Mouse (Mus musculus) lung, embryonic 16.5 days (tissue): ENCODE measurements around the gene Ghrh. TPM values are rescaled to one million over a fixed set of nuclear protein-coding genes. Genes with fewer than 3 reads are reported as not detected.

Experiments
- ATAC-seq: fragments of 200-750 bp; cut with Nextera tagmentation; 2 replicates; pipeline ENCODE4 v1.8.0; 2017; ENCODE audit warnings: low read depth, mild to moderate bottlenecking, moderate library complexity
- H3K27ac ChIP-seq: fragments of 300-500 bp; sonication (generic); 2 replicates; pipeline ENCODE4 v1.5.1; 2014; ENCODE audit warnings: mild to moderate bottlenecking, control low read depth, low read length
- H3K27me3 ChIP-seq: fragments of 300-500 bp; sonication (generic); 2 replicates; pipeline ENCODE4 v1.6.1; 2014; ENCODE audit warnings: low read depth, low read length, mixed read lengths; ENCODE audit not compliant: control insufficient read depth, insufficient read depth
- H3K36me3 ChIP-seq: fragments of 300-500 bp; sonication (generic); 2 replicates; pipeline ENCODE4 v1.6.1; 2014; ENCODE audit warnings: low read length; ENCODE audit not compliant: control insufficient read depth, insufficient read depth
- H3K4me1 ChIP-seq: fragments of 300-500 bp; sonication (generic); replicated peaks from 2 replicates; pipeline ENCODE4 v1.6.1; 2014; ENCODE audit warnings: low read length, mixed read lengths; ENCODE audit not compliant: control insufficient read depth, insufficient read depth
- H3K4me2 ChIP-seq: fragments of 300-500 bp; sonication (generic); 2 replicates; pipeline ENCODE4 v1.6.1; 2014; ENCODE audit warnings: low read depth, low read length, control low read depth
- H3K4me3 ChIP-seq: fragments of 300-500 bp; sonication (generic); 2 replicates; pipeline ENCODE4 v1.5.1; 2014; ENCODE audit warnings: mild to moderate bottlenecking, low read length, control low read depth
- H3K9ac ChIP-seq: fragments of 300-500 bp; sonication (generic); 2 replicates; pipeline ENCODE4 v1.6.1; 2014; ENCODE audit warnings: low read length, control low read depth
- H3K9me3 ChIP-seq: fragments of 300-500 bp; sonication (generic); 2 replicates; pipeline ENCODE4 v1.6.1; 2016; ENCODE audit warnings: low read length; ENCODE audit not compliant: control insufficient read depth
- WGBS: fragments of 180-500 bp; shearing (Covaris S2); extraction: QIAGEN DNeasy Blood & Tissue Kit; methylation state at CpG from one replicate; pipeline ENCODE4 v1.1.7; 2014; 5-methylcytosine and 5-hydroxymethylcytosine counted together
- polyA plus RNA-seq: library from polyadenylated mRNA; unstranded; fragments of >200 nt; fragmentation: Nextera tagmentation; extraction: Ambion mirVana; gene quantifications from 2 replicates; pipeline ENCODE4 v1.2.1, GENCODE M21; 2015

Ghrh gene
- polyA plus RNA-seq, 1 experiment from 2014 or later: not detected

DNA sequence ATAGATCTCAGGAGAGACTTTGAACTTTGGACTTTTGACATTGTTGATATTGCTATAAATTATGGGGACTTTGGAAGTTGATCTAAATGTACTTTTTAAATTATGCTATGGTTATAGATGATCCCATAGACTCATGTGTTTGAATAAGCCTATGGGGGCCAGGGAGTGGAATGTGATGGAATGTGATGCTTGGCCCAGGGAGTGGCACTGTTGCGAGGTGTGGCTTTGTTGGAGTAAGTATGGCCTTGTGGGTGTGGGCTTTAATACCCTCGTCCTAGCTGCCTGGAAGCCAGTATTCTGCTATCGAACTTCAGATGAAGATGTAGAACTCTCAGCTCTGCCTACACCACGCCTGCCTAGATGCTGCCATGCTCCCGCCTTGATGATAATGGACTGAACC lies 12.7 kb upstream of the Ghrh start:
- Histone ChIP-seq H3K27ac (no peak overlapping the region), H3K4me1 (no peaks in the 10 kb centered on the region), H3K4me2 (no peak overlapping the region), H3K36me3 (no peaks in the 10 kb centered on the region), H3K4me3 (no peak overlapping the region), H3K9me3 (no peaks in the 10 kb centered on the region), H3K27me3 (no peaks in the 10 kb centered on the region), H3K9ac (no peak overlapping the region)
- no peak for ATAC-seq
- WGBS: 66% methylated on average over 5 of the region's 5 CpGs

GRCm38 (mm10) chr2:157354106-157354505 lies 6.8 kb upstream of the Ghrh start:
- ATAC-seq: no peak
- Histone ChIP-seq H3K4me1 (peaks cover 4% of the 10 kb centered on the region; the same call in 1 of the 2 replicates), H3K9ac (no peak overlapping the region), H3K27ac (no peak overlapping the region), H3K4me2 (no peak overlapping the region), H3K27me3 (no peaks in the 10 kb centered on the region), H3K36me3 (no peaks in the 10 kb centered on the region), H3K4me3 (no peak overlapping the region), H3K9me3 (no peaks in the 10 kb centered on the region)
- 62% methylated on average over 3 of the region's 3 CpGs for WGBS

- H3K4me2 ChIP-seq: no peak overlapping the region
- no peaks in the 10 kb centered on the region for H3K9me3 ChIP-seq
- H3K27ac ChIP-seq: no peak overlapping the region
- no peak overlapping the region for H3K4me3 ChIP-seq
- H3K27me3 ChIP-seq: no peaks in the 10 kb centered on the region
- peaks cover 4% of the 10 kb centered on the region; the same call in 1 of the 2 replicates for H3K4me1 ChIP-seq
- H3K36me3 ChIP-seq: no peaks in the 10 kb centered on the region
- H3K9ac ChIP-seq: no peak overlapping the region
- ATAC-seq: no peak
- WGBS: 79% methylated on average over 4 of the region's 4 CpGs
These were observed 5.9 kb upstream of the Ghrh start for GRCm38 (mm10) chr2:157353183-157353582.

GRCm38 (mm10) chr2:157349121-157349778 lies 1.9 kb upstream of the Ghrh start:
- ATAC-seq: no peak
- no peaks in the 10 kb centered on the region for H3K27me3 ChIP-seq
- WGBS: 41% methylated on average over 12 of the region's 12 CpGs

GRCm38 (mm10) chr2:157343337-157343736 lies 4.0 kb downstream of the Ghrh start:
- Histone ChIP-seq H3K9me3 (no peaks in the 10 kb centered on the region), H3K4me2 (no peak overlapping the region), H3K36me3 (no peaks in the 10 kb centered on the region), H3K27ac (0 out of 2 replicates have a peak overlapping the region, but pooled peaks have one; percentile 24), H3K4me3 (no peak overlapping the region), H3K27me3 (no peaks in the 10 kb centered on the region), H3K9ac (no peak overlapping the region), H3K4me1 (peaks cover 6% of the 10 kb centered on the region; the same call in 1 of the 2 replicates)
- ATAC-seq: no peak
- WGBS: 61% methylated on average over 6 of the region's 6 CpGs

More at GRCm38 (mm10) chr2:157349121-157349778, 1.9 kb upstream of the Ghrh start:
- Histone ChIP-seq H3K36me3 (no peaks in the 10 kb centered on the region), H3K4me1 (peaks cover 6% of the 10 kb centered on the region; the same call in 1 of the 2 replicates), H3K27ac (no peak overlapping the region), H3K4me3 (no peak overlapping the region), H3K9me3 (no peaks in the 10 kb centered on the region), H3K9ac (no peak overlapping the region), H3K4me2 (no peak overlapping the region)

DNA sequence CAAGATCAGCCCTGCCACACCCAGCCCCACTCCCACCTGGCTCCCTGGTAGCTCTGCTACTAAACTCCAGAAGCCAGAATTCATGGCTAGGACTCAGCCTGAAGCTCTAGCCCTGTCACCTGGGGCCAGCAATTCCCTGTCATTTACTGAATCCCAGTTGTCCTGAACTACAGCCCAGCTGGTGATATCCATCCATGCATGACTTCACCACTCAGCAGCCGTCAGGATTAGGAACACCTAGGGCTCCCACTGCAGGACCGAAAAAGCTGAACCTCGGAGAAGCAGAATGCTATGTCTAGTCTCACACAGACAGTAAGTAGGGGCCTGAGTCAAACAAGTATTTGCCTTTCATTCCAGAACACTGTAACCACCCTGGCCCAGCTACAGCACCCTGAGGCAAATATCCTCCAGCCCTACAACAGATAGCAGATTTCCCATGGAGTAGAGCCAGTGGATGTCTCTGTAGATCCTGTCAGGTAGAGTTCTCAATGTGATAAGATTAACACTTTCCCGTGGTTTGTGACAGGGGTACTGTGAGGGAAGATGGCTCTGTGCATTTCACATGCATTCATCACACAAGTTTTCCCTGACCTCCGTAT lies 4.9 kb downstream of the Ghrh start:
- H3K4me3 ChIP-seq: no peak overlapping the region
- no peak overlapping the region for H3K4me2 ChIP-seq
- no peak overlapping the region for H3K9ac ChIP-seq
- H3K27me3 ChIP-seq: no peaks in the 10 kb centered on the region
- 52% methylated on average over 5 of the region's 5 CpGs for whole genome bisulfite sequencing
- H3K27ac ChIP-seq: peak overlapping the region; percentile 15; the same call in 1 of the 2 replicates
- H3K36me3 ChIP-seq: no peaks in the 10 kb centered on the region
- no peaks in the 10 kb centered on the region for H3K9me3 ChIP-seq
- ATAC-seq: no peak
- peaks cover 5% of the 10 kb centered on the region; the same call in 1 of the 2 replicates for H3K4me1 ChIP-seq

GRCm38 (mm10) chr2:157341554-157342270 lies 5.6 kb downstream of the Ghrh start:
- Histone ChIP-seq H3K27me3 (no peaks in the 10 kb centered on the region), H3K4me1 (peaks cover 4% of the 10 kb centered on the region; the same call in 1 of the 2 replicates), H3K9me3 (no peaks in the 10 kb centered on the region), H3K9ac (no peak overlapping the region), H3K4me3 (no peak overlapping the region), H3K27ac (no peak overlapping the region), H3K4me2 (no peak overlapping the region), H3K36me3 (no peaks in the 10 kb centered on the region)
- 42% methylated on average over 11 of the region's 11 CpGs for WGBS
- ATAC-seq: peak; percentile 39

GRCm38 (mm10) chr2:157340221-157340741 lies 7.0 kb downstream of the Ghrh start:
- Histone ChIP-seq H3K4me3 (no peak overlapping the region), H3K4me1 (peaks cover 4% of the 10 kb centered on the region; the same call in 1 of the 2 replicates), H3K4me2 (no peak overlapping the region), H3K27ac (peak overlapping the region; percentile 0; the same call in 1 of the 2 replicates), H3K9ac (no peak overlapping the region), H3K36me3 (no peaks in the 10 kb centered on the region), H3K27me3 (no peaks in the 10 kb centered on the region), H3K9me3 (no peaks in the 10 kb centered on the region)
- peak; percentile 43 for ATAC-seq
- WGBS: 42% methylated on average over 7 of the region's 7 CpGs

- Histone ChIP-seq H3K9ac (no peak overlapping the region), H3K27me3 (no peaks in the 10 kb centered on the region), H3K4me2 (no peak overlapping the region), H3K9me3 (no peaks in the 10 kb centered on the region), H3K36me3 (no peaks in the 10 kb centered on the region), H3K4me3 (no peak overlapping the region), H3K4me1 (peaks cover 4% of the 10 kb centered on the region; the same call in 1 of the 2 replicates), H3K27ac (no peak overlapping the region; the same call in 1 of the 2 replicates)
- WGBS: 74% methylated on average over 7 of the region's 7 CpGs
- no peak for ATAC-seq
These were observed 7.8 kb downstream of the Ghrh start for GRCm38 (mm10) chr2:157339532-157339931.
